Mouse (Mus musculus) megakaryocyte, embryonic 14.5 days (primary cell): ENCODE results near the gene Upf1.

Experiments used
- FLI1 ChIP-seq: IDR thresholded peaks from 2 replicates; pipeline ENCODE4 v1.6.1; 2012; ENCODE audit warnings: low read length, inconsistent platforms, mixed read lengths
- GATA1 ChIP-seq: IDR thresholded peaks from 3 replicates; pipeline ENCODE4 v1.6.1; 2012; ENCODE audit warnings: mixed read lengths, low read length, inconsistent platforms, borderline replicate concordance

DNA sequence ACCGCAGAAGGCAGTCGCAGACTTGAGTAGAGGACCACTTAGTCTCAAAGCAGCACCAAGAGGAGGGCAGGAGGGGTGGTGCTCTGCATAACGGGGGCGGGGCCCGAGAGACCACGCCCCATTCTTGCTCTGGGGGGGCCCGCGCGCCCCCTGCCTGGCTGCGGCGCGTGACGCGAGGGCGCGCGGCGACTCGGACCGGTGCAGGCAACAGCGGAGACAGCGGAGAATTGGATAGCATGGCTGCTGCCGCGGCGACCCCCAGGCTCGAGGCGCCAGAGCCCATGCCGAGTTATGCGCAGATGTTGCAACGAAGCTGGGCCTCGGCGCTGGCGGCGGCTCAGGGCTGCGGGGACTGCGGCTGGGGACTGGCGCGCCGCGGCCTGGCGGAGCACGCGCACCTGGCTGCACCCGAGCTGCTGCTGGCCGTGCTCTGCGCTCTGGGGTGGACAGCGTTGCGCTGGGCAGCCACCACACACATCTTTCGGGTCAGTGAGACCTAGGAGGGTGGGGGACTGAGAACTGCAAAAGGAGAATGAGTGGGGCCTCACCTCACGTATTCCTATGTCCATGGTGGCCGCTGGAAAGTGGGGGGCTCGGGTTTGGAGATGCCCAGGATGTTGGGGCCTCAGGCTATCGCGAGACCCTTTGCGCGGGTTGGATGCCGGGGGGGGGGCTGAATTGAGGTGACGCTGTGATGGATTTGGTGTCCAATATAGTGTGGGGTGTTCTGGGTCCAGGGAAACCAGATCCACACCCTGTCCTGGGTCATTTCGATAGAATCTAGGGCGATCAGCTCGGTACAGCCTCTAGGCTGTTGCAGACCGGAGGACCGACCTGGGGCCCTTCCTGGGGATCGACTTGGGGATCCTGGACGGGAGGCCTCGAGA lies 37.2 kb downstream of the Upf1 start, which contains the start of gene Cers1:
- TF ChIP-seq GATA1 (no peak), FLI1 (no peak)
